Mouse (Mus musculus) kidney, postnatal 36 days (tissue): ENCODE data around the gene Stbd1.

Experiments used
- DNase-seq, 2 experiments: peaks; one replicate each; pipeline ENCODE4 v3.0.0; 2021 to 2022; ENCODE audit warnings: mixed read lengths in 2 of 2

Stbd1 gene

DNA sequence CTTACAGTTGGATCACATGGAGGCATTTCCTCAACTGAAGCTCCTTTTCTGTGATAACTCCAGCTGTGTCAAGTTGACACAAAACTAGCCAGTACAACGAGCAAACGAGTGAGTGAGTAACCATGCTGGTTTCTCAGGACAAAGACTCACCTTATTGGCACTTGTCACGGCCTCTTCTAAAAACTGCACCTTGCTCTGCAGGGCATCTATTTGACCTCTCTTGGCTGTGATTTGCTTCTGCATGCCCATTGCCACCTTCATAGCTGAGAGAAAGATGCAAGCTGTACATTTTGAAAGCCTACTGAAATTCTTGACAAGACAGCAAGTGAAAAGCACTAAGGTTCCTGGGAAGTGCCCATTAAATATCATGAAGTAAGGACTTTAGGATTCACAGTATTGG lies 38.0 kb downstream of the Stbd1 start:
- peak; percentile 4 to 26 for DNase-seq
